Mouse (Mus musculus) heart, adult 9 months (tissue): ENCODE measurements around the gene Gm15107.
"Not testable (repeated sequence)": the region's sequence is repeated elsewhere in the genome, so short reads cannot be mapped to it uniquely, and the experiment has no call there.

Source experiments
- DNase-seq, 2 experiments: peaks; one replicate each; pipeline ENCODE4 v3.0.0; 2022; ENCODE audit warnings: low spot score in 2 of 2

Gene Gm15107

DNA sequence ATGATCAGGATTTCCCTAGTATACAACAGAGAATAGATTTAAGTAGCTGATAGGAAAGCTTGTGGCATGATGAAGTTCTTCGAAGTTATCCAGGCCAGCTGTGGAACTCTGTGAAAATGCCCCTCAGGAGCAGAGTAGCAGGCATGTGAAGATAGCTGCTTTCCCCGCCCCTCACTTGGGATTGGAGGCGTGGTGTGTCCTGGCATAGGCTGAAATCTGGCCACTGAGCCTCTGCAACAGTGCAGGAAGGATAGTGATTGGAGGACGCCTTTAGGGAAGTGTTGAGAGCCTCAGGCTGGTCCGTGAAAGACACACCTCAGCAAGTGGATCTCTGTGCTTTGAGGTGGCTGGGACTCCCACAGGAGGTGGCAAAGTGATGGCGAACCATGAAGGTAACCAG lies at the start of gene Gm15107:
TSS of gene Gm15107 (plus strand) at position 301 of the 400 bp plus-strand sequence.
- DNase-seq = not testable (repeated sequence)
